Comparison of ENCODE assay signal across 12 mouse cellular contexts in genomic region chr9:91347591-91347990, GRCm38 (mm10).
DNase-seq lines count a peak whose midpoint lies in the region.
"Had no signal": no experiment of that assay in that cellular context is flagged by ENCODE, and none has a peak within 500 bp of the region (broad histone marks: within the 10 kb centered on the region; RNA-seq: fewer than 3 reads in every experiment).

No protein-coding gene starts in this region.

- DNase-seq in brain, adult 2 months (ENCODE audit: low read depth, low spot score) = peak; percentile 94
- peak; percentile 85 for DNase-seq in cerebellum, adult 11-12 months
- DNase-seq in cerebellum, adult 9-10 months = peak; percentile 88
- DNase-seq in cerebellum, postnatal 25 days = peak; percentile 72 to 79
- DNase-seq in layer of hippocampus, adult 9-10 months (ENCODE audit: low spot score) = no peak
- DNase-seq in right cerebral cortex, adult 2 months (ENCODE audit: low spot score in 2 of 2) = no peak
- no peak for DNase-seq in thymus, postnatal 4 days
- DNase-seq: adrenal gland, adult 8-10 months; adrenal gland, postnatal 36 days; gastrocnemius, postnatal 36 days; heart, adult 11 months; heart, postnatal 36 days had no signal

Comparison
In these comparisons a context has a peak if more than half of its experiments do, and no peak if none do; other contexts are left out.
1. DNase-seq: peak in brain, adult 2 months (single experiment), cerebellum, adult 11-12 months (single experiment), cerebellum, adult 9-10 months (single experiment) and cerebellum, postnatal 25 days (2 of 2); none in layer of hippocampus, adult 9-10 months (single experiment), right cerebral cortex, adult 2 months (0 of 2) and thymus, postnatal 4 days (single experiment).